Mouse (Mus musculus) G1E (cell line): Measurements from ENCODE around the gene Coro1c.

Source experiments
- CTCF ChIP-seq: IDR thresholded peaks from 2 replicates; pipeline ENCODE4 v1.5.1; 2012; ENCODE audit warnings: low read depth, low read length, inconsistent platforms, mixed read lengths
- GATA1 ChIP-seq: IDR thresholded peaks from 2 replicates; pipeline ENCODE4 v1.6.1; 2012; ENCODE audit warnings: borderline replicate concordance, low read length, inconsistent platforms, mixed read lengths
- POLR2AphosphoS5 ChIP-seq: IDR thresholded peaks from 2 replicates; pipeline ENCODE4 v1.6.1; 2012; ENCODE audit warnings: low read depth, low read length, inconsistent platforms; ENCODE audit not compliant: insufficient replicate concordance
- TAL1 ChIP-seq: conservative IDR thresholded peaks from 2 replicates; pipeline ENCODE4 v1.6.1; 2012; ENCODE audit warnings: low read depth, low read length, inconsistent platforms, mixed read lengths

DNA sequence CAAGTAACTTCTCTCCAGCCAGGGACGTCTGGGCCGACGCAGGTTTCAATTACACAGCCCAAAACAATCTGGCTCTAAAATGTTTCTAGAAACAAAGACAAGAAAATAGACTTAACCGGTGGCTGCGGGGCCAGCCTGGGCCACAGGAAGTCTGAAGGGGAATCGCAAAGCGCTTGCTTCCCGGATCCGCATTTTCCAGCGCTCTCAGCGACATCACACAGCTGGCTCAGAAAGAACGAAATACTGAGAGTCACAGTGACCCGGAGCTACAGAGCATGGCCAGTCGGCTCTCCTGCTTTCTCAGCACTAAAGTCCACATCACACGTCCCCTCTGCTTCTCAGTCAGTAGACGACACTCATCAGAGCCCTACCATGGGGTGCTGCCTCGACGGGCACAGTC lies 17.7 kb downstream of the Coro1c start:
- TF ChIP-seq CTCF (no peak), POLR2AphosphoS5 (no peak), TAL1 (no peak), GATA1 (no peak)
